Mouse (Mus musculus): Measurements from ENCODE around the gene Sox1.

The Sox1 gene

DNA sequence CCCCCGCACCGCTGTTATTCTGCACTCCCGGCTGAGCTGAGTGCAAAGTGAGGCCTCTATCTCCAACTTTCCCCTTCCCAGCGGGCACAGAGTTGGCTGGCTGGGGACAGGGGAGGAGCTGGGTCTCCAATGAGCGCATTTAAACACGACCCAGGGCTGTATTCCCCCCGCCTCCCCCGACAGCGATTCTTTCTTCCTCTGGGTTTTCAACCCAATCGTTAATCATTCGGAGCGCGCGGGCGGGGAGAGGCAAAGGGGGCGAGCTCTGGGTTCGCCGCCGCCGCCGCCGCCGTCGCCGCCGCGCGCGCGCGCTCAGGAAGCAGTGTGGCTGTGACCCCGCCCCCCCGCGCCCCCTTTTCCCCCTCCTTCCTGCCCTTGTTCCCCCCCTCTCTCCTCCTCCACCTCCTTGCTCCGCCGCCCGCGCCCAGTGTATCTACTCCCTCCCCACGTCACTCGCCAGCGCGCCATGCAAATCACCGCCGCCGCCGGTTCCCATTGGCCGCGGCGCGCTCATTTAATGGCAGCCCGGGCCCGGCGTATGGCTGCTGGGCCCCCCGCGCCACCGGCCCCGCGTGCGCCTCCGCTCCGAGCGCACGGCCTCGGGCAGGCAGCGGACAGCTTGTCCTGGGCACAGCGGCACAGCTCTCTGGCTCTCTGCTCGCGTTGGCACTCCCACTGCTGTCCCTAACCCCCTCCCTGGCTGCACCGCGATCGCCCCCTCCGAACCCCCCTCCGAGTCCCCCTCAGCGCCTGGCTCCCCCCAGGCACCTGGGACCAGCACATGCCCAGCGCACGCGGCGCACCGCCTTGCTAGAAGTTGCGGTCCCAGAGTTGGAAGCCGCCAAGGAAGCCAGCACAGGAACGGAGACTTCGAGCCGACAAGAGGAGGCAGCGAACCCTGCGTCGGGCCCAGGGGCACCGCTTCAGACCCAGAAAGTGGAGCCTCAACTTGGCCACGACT lies at the start of gene Sox1:
Gene Sox1 (plus strand): TSS at position 225 of the 961 bp plus-strand sequence.
- no peak for DNase-seq

DNA sequence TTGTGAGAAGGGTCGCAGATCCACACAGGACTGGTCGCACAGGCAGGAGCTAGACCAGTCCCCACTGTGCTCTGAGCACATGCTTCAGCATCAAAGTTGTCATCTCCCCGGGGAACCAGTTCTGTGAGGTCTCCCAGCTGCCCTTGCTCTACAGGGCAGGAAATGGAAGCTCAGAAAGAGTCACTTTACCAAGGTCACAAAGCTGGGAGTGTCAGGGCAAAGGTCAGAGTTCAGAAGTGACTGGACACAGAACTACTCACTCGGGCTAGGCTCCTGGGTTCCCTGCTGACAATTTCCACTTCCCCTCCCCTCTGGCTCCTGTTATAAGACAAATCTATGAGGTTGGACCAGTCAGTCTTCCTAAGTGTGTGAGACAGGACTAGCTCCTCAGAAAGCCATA lies 49.2 kb upstream of the Sox1 start:
- no peak for DNase-seq

DNA sequence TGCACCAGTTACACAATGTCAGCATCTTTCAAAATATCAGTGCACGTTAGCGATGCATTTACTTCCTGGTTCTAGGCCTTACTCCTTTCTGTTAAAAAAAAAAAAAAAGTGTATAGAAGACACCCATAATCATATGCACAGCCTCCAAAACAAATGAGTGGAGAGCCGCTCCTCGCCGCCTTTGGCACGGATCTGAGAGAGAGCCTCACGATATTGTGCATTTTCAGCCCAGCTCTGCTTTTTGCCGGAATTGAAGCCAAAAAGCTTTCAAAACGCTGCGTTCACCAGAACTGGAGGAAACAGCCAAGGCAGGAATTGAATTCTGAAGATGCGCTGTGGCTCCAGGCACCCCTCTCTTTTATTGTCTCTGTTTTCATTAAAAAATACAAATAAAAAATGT lies 48.2 kb upstream of the Sox1 start:
- no peak for DNase-seq

DNA sequence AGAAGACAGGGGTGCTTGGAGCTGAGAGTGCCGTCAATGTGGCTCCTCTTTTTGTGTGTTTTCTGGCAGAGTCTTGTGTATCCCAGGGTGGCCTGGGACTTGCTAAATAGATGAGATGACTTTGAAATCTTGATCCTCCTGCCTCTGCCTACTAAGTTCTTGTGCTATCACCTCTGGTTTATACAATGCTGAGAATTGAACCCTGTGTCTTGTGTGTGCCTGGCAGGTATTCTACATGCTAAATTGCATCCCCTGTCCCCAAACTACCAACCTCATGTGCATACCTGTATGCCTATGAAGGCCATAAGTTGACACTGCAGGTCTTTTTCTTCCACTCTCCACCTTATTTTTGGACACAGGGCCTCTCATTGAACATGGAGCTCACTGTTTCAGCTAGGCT lies 46.8 kb upstream of the Sox1 start:
- DNase-seq = no peak

DNA sequence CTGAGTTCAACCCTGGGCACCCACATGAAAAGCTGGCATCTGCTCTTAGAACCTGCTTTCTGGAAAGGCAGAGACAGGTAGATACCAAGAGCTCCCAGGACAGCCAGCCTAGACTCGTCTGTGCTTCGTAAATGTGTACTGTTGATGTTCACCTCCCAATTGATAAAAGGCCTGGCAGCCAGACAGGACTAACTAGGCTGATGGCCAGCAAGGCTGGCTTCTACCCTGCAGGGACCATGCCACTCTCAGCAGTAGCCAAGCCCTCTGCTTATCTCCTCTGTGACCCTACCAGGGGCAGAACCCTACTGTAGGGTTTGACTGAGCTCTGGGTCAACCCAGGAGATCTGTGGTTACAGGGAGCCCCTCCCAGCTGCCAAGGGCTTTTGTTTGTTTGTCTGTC lies 45.5 kb upstream of the Sox1 start:
- no peak for DNase-seq

DNA sequence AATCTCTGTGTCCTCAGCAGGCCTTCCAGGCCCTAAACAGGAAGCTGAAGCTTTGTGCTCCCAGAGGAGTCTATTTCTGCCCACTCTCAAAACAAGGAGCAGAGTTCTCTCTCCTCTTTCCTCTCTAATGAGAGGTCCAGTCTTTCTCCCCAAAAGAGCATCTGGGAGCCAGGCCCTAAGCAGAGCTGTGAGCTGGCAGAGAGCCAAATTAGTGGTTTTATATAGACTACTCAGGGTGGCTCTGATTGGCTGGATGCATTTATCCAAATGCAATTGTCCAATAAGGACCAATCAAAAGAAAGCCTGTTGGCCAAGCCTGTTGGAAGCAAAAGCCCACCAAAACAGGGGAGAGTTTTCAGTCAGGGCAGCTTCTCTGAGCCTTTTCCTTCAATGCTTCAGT lies 44.0 kb upstream of the Sox1 start:
- no peak for DNase-seq

DNA sequence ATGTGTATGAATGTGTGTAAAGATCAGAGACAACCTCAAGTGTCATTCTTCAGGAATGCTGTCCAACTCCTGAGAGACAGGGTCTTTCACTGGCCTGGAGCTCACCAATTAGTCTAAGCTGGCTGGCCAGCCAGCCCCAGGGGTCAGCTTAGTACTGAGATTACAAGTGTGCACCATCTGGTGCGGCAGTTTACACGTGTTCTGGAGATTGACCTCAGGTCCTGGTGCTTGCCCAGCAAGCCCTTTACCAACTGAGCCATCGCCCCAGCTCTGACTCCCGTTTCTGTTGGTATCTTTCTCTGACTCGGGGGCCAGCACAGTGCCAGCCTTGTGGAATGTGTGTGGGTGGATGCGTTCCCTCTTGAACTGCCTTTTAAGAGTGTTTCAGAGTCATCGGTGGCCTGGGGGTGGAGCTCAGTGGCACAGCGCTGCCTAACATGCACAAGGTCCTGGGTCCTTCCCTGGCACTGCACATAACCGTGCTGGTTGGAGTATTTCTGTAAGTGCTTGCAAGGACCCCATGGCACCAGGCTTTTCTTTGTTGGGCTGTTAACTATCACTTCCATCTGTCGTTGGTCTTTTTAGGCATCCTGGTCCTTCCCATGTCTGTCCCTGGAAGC lies 40.6 kb upstream of the Sox1 start:
- DNase-seq = no peak

DNA sequence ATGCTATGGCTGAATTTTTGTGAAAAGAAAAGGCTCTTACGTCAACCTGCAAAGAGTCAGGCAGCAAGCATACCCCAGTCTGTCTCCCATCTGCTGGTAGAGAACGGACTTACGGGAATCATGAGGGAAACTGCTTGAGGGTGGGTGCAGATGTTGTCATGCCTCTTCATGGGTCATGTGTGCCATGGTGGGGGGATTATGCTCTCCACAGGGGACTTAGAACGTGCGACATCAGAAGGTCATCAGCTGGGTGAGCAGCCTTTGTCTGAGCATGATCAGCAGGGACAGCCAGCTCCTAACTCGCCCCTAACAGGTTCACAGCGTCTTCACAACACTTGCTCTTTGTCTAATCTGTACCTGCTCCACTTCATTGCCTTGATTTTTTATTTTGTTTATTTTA lies 26.9 kb upstream of the Sox1 start:
- DNase-seq = no peak

DNA sequence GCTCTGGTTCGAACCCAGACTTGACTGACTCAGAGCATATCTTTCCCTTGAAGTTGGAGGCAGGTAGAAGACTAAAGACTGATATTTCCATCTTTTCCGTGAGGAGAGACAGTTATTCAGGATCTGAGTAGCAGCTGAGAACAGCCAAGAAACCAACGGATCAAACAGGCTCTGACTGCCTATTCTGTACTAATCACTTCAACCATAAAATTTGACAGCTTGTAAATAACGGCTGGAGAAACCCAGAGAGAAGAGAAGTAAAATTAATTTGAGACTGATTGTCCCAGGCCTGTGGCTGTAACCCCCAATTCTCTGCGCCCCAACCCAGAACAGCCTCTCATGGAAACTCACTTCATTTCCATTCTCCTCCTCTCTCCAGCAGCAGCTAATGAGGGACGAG lies 26.2 kb upstream of the Sox1 start:
- no peak for DNase-seq

DNA sequence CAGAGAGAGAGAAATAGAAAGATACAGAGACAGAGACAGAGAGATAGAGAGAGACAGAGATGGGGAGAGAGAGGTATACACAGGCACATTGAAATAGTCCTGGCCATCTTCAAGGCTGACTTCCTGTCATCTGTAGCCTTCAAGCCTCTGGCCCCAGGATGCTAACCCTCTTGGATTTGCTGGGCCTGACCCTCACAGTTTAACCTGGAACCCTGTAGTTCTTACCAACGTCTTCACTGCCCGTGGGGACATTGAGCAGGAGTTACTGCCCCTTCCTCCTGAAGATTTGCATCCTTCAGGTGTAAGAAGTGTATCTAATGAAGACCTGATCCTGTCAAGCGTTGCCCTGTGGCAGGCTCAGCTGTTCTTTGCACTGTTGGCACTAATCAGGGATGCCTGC lies 14.0 kb upstream of the Sox1 start:
- DNase-seq = no peak

DNA sequence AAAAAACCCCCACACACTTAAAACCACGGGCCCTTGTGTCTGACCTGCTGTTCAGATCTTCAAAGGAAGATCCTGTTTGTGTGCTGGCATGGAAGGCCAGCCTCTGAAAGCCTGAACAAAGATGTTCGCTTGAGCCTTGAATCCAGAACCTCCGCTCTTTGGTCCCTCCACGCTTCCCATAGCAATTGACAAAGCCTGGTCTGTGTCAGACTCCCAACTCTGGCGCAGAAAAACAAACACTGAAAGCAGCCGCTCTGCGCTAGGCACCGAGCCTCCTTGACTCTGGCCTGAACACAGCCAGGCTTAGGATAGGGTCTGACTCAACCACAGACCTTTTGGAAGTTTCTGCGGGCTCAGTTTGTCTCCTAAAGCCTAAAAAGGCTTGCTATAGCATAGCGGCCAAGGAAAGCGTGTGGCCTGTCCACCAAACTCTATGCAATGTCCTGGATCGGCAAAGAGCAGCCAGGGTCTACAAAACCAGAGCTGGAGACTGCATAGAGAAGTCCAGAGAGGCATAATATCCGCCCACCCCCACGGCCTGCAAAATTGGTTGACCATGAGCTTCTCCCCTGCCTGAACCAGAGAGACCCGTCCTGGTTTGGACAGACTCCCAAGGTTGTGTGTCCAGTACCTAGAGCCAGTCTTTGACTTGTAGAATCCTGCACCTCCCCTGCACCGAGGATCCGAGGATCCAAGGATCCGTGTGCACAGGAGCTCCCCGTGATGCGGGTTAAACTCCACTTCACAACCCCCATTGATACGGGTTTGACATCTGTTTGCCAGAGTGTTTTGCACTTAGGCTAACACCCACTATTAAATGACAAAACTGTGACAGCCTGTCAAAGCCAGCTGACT lies 12.2 kb upstream of the Sox1 start:
- no peak for DNase-seq

DNA sequence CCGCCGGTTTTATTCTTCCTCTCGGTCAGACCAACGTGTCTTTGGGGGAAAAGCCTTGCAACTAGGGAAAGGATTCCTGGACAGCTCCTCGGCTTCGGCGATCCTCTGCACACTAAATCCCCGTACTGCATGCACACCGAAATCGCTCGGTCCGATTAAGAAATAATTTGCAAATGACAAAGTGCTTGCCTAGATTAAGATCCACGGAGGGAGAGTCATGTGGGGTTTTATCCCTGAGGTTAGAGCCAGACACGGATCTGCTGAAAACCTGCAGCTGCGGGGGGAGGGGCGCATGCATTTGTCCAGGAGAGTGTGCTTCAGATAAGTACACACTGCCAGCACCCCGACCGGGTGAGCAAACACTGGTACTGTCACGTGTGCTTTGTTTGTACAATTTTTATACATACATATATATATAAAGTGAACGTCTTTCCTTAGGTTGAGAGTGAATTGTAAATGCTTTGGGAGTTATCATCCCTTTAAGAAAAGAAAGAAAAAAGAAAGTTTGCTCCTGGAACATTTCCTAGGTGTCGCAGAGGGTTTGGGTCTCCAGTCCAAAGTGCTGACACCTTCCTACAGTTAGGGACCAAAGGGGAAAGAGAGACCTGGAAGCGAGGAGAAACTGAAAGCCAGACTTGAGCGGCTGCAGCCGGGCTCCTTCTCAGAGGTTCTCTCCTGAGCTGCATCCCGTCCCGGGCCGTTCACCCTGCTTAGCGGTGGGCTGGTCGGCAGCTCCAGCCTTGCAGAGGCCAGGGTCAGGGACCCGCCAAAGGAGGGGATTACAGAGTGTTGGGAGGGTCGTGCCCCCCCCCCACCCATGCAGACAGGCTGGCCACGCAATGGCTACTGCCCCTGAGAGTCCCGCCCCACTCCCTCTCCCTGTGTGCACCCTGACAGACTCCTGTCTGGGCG lies 10.9 kb upstream of the Sox1 start:
- no peak for DNase-seq

DNA sequence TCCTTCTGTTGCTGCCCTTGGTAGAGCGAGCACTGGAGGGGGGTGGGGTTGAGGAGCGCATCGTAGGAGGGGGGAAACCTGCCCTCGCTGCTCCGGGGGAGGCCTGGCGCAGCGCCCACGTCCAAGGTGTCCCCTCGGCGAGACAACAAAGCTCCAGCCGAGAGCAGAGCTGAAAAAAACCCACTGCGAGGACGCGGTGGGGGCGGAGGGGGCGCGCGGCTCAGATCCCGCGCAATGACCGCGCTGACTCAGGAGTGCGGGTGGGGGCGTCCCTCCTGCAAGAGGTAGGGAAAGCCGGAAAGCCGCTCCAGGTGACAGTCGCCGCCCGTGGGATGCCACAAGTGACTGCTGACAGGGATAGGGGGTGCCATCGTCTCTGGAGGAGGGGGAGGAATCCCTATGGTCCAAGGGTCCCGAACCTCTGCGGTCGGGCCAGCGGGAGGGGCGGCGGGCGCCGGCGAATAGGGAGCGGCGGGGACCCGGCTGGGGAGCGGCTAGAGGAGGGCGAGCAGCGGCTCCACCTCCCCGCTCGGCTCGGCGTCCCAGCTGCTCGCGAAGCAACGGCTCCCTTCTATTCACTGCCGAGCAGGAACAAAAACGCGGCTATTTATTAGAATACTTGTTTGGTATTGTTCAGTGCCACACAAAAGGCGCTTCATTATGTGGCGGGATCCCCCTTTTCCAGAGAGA lies 10.0 kb upstream of the Sox1 start:
- no peak for DNase-seq

DNA sequence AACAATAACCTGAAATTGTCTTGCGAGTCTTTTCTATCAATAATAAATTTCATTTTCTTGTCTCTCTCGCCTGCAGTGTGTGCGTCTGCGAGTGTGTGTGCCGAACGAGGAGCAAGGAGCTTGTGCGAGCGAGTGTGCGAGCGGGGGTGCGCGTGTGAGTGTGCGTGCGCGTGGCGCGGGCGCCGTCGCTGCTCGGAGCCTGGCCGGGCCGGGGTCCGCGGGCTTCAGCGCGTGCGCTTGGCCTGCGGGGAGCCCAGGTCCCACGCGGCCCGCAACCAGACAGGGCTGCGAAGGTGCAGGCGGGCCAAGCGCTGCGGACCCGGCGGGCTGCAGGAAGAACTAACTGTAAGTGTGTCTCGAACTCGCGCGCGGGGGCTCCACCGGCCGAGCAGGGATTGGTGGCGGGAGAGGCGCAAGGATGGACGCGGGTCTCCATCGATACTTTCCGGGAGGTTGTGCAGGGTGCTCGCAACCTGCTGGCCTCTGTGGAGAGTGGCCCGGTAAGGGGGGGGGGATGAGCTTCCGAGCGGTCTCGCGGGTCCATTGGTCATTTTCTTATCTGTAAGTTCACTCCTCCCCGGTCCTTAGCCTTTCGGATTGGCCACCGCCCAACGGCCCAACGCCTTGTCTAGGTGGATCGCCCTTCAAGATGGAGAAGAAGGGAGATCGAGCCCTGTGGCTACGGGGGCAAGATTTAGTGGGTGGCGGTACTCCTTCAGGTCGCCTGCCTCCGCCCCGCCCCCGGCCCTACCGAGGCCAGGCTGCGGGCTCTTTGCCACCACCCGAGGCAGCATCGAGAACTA lies 9.2 kb upstream of the Sox1 start:
- DNase-seq = no peak

DNA sequence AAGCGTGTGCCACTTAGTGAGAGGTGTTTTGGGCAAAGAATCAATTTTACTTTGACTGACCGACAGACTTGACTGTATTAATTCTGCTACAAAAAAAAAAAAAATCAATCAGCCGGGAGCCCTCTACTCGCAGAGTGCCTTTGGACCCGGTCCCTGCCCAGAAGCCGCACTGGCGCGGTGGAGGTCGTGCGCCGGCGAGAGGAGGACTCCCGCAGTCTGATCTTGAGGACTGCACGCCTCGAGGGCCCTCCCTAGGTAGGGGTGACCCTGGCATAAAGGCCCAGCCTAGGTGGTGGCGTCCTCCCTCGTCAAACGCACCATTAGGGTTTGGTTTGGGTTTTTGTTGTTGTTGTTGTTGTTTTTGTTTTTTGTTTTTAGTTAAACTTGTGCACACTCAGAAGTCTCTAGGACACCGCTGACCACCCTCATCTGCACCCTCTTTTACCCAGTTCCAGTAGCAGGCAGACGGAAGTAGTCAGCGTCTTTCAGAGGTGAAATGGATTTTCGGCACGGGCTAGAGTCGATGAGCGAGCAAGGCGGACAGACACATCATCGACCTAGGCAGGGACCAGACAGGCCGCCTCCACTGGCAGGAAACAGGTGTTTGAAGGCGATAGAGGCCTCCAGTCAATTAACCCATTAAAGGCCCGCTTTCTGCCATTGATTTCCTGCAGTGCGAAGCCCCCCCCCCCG lies 8.4 kb upstream of the Sox1 start:
- no peak for DNase-seq

DNA sequence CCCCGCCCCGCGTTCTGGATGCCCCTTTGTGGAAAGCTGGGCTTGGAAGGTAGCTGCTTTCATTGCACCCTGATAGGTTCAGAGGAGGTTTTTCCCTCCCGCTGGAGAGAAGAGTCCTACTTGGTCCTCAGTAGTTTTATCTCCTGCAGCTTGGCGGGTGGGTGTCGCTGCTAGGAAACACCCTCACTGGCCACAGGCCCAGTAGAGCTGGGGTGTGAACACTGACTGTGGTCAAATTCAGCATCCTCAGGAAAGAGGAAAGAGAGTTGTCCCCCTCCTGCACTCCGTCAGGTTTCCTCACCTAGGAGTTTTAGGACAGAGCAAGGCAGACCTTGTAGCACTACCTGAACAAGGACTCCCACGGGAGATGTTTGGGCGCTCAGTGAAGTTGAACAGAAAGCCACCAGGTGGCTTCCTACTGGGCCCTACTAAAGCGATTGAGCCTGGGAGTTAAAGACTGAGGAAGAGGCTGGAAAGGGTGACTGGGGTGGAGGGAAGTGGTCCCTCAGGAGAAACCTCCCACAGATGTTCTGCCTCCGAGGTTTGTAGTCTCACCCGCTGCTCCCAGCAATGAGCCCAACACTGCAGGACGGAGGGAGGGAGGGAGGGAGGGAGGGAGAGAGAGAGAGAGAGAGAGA lies 7.8 kb upstream of the Sox1 start:
- no peak for DNase-seq

DNA sequence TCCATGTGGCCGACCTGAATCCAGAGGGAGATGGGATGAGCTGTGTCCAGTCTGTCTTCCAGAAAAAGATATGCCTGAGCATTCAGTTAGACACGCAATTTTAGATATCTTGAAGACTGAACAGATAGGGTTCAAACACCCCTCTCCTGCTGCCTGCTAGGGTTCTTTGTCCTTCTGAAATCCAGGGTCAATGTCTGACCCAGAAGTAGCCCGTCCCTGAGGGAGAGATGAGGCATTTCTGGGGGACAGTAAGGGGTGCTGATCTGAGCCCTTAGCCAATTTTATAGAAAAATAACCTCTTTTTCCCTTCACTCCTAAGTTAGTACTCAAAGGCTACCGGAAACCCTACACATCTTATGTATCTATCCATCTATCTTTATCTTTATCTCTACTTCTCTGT lies 7.2 kb upstream of the Sox1 start:
- DNase-seq = no peak

DNA sequence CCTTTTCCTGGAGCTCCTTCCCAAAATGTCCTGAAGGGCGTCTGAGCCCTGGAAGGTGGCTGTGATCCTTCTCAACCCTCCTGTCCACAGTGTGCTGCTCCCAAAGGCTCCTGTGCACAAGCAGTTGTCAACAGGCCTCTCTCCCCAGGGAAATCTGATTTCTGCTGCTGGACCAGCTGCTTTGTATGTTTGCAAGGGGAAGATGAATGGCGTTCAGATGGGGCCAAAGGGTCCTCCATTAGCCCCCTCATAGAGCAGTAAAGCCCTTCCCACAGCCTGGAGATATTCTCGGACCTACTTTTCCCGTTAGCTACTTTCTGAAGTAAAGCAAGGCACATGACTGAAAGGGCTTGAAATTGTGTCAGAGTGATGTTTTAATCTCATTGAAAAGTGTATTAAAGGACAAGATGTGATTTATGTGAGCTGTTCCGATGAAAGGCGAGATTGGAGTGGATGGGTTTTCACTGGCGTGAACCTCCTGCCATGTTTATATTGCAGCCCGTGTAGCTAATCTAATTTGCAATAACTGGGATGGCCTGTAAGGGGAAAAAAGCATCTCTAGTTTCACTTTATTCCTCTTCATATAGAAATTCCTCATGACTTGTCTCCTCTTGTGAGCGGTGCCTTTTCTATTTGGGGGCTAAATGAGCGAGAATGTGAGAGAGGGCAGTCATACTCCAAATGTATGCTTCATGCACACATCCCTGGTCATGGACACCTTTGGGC lies 6.5 kb upstream of the Sox1 start:
- DNase-seq = no peak

DNA sequence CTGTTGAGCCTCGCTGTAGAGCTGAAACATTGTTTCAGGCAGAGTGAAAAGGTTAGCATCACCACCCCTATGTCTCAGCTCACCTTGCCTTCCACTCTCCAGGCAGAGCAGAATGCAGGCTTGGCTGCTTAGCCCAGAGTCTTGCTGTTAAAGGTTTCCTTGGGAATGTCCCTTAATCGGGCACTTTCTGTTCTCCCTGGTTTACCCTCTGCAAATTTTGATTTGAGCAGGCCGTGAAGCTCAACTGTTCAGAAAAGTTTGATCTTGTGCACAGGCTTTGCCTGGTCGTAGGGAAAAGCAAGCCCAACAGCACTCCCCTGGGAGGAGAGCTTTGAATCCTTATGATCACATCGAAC lies 6.0 kb upstream of the Sox1 start:
- DNase-seq = no peak
